Mouse (Mus musculus): ENCODE measurements around the gene Rpa3. TPM values are rescaled to one million over a fixed set of nuclear protein-coding genes. Genes with fewer than 3 reads are reported as not detected.

The Rpa3 gene
- polyA plus RNA-seq, 1 experiment from 2014 or later: 135 TPM

- Histone ChIP-seq H3K4me1 (ENCODE audit: insufficient read depth, low read length) (peaks cover 8% of the 10 kb centered on the region; the same call in 1 of the 2 replicates), H3K36me3 (ENCODE audit: insufficient read depth, low read length) (peaks cover 8% of the 10 kb centered on the region), H3K27ac (ENCODE audit: low read length) (peak overlapping the region; percentile 97), H3K9ac (replicated peaks; ENCODE audit: low read length) (peak overlapping the region; percentile 93), H3K9me3 (ENCODE audit: low read length) (no peaks in the 10 kb centered on the region), H3K4me3 (ENCODE audit: low read length) (peak overlapping the region; percentile 83), H3K4me2 (replicated peaks; ENCODE audit: low read depth, low read length) (peak overlapping the region; percentile 73), H3K27me3 (ENCODE audit: insufficient read depth, low read length) (no peaks in the 10 kb centered on the region)
- WGBS: 10% methylated on average over 10 of the region's 10 CpGs
- no peak; the same call in 1 of the 2 replicates for ATAC-seq (ENCODE audit: low FRiP score, low TSS enrichment)
Measured at GRCm38 (mm10) chr6:8209866-8210186, 49.1 kb downstream of the Rpa3 start.

- Histone ChIP-seq H3K36me3 (ENCODE audit: insufficient read depth, low read length) (0 out of 2 replicates have a peak, but pooled peaks cover 5% of the 10 kb centered on the region), H3K4me3 (ENCODE audit: low read length) (peak within 1 kb of the TSS; percentile 83), H3K9me3 (ENCODE audit: low read length) (no peaks in the 10 kb centered on the region), H3K9ac (replicated peaks; ENCODE audit: low read length) (peak within 1 kb of the TSS; percentile 93), H3K4me2 (replicated peaks; ENCODE audit: low read depth, low read length) (peak within 1 kb of the TSS; percentile 73), H3K27me3 (ENCODE audit: insufficient read depth, low read length) (no peaks in the 10 kb centered on the region), H3K4me1 (ENCODE audit: insufficient read depth, low read length) (peaks cover 8% of the 10 kb centered on the region; the same call in 1 of the 2 replicates), H3K27ac (ENCODE audit: low read length) (peak within 1 kb of the TSS; percentile 97)
- ATAC-seq (ENCODE audit: low FRiP score, low TSS enrichment): peak; percentile 98
- under 1% methylated on average over 65 of the region's 90 CpGs for WGBS
Measured at GRCm38 (mm10) chr6:8209047-8209865, 49.7 kb downstream of the Rpa3 start, which contains the start of gene Mios. Gene Mios (plus strand): TSS chr6:8209222.

Other genes with a start within 250 kb of the Rpa3 start
- 0.32 and 0.53 TPM in 2 replicates for gene Col28a1, start 66.6 kb downstream of the Rpa3 start, polyA plus RNA-seq (2015; fragmentation: Nextera tagmentation; extraction: Ambion mirVana)
- gene Mios, start 50.0 kb downstream of the Rpa3 start, polyA plus RNA-seq (2015; fragmentation: Nextera tagmentation; extraction: Ambion mirVana): 24.0 and 24.4 TPM in 2 replicates
- 25.5 and 27.4 TPM in 2 replicates for gene Umad1, start 115 bp upstream of the Rpa3 start, polyA plus RNA-seq (2015; fragmentation: Nextera tagmentation; extraction: Ambion mirVana)
- 13.3 and 14.7 TPM in 2 replicates for gene Gm45062, start 277 bp upstream of the Rpa3 start, polyA plus RNA-seq (2015; fragmentation: Nextera tagmentation; extraction: Ambion mirVana)